Mouse (Mus musculus) adrenal gland, postnatal 25 days (tissue): ENCODE results near the gene Angptl2. TPM values are rescaled to one million over a fixed set of nuclear protein-coding genes. Genes with fewer than 3 reads are reported as not detected.

Experiments used
- DNase-seq: peaks from one replicate; pipeline ENCODE4 v3.0.0; 2021; ENCODE audit warnings: mixed read lengths
- total RNA-seq: library from RNA; stranded (reverse); gene quantifications from 2 replicates; pipeline ENCODE4 v1.2.3, GENCODE M21; 2021

Angptl2 gene
- total RNA-seq, 1 experiment from 2014 or later: 23.6 TPM

DNA sequence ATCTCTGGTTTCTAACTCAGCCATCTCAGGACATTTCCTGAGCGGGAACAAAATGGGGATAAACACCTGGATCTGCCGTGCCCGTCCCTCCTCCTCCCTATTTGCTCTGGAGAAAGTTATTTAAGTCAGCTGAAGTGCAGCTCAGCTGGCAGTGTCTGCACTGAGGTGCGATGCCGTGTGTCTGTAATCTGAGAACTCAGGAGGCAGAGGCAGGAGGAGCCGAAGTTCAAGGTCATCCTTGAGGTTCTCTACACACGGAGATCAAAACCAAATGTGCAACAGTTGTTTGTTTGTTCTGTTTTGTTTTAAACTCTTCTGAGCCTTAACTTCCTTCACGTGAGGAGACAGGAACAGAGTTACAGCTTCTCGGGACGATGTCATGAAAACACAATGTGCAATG, 14.8 kb downstream of the Angptl2 start:
- no peak for DNase-seq

GRCm38 (mm10) chr2:33231788-33232187, 15.9 kb downstream of the Angptl2 start:
- no peak for DNase-seq

DNA sequence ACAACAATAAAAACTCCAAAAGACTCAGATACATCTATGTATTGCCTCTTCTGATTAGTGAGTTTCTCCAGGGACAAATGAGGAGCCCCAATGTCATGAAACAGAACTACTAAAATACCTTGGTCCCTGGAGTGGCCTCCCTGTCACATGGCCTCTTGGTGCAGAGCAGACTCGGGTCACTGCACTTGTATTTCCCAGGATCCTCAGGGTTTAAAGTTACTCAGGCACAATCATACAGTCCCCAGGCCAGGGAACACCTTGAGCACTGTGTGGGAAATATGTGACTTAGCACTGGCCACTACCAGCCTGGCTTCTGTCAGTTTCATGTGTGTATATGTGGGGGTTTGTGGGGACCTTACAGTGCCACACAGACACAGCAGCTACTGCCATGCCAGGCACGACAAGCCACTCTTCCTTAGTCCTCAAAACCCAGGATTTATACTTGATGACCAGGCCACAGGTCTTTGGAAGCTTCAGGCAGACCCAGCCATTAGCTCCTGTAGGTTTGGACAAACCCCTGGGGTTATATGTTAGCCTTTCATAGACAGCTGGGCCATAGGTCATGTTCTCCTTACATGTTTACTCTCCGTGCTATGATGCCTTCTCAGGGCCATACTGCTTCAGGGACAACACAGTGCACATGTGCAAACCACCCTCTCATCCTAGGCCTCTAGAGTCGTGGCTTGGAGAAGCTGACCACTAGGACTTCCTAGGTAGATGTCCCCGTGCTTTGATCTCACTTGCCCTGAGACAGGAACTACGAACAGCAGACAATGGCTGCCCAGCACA, 17.1 kb downstream of the Angptl2 start:
- DNase-seq: no peak

- DNase-seq: no peak
Observed at GRCm38 (mm10) chr2:33233856-33234255, 18.0 kb downstream of the Angptl2 start.

DNA sequence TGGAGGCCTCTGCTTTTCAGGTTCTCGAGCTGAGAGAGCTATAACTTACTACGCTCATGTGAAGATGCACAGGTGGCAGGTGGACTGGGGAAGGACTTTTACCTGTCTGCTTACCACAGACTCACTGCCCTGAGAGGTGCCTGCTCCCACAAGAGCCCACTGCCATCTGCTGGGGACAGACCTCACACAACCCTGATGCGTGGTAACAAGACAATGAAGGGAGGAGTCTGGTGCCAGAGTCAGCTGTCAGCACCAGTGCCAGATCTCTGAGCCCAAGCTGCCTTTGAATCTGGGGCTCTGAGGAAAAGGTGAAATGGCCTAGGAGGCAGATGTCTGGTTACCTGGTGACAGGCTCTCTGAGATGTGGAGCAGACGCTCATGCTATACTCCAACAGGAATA, 19.0 kb downstream of the Angptl2 start:
- DNase-seq: no peak

GRCm38 (mm10) chr2:33237581-33237980, 21.7 kb downstream of the Angptl2 start:
- no peak for DNase-seq

DNA sequence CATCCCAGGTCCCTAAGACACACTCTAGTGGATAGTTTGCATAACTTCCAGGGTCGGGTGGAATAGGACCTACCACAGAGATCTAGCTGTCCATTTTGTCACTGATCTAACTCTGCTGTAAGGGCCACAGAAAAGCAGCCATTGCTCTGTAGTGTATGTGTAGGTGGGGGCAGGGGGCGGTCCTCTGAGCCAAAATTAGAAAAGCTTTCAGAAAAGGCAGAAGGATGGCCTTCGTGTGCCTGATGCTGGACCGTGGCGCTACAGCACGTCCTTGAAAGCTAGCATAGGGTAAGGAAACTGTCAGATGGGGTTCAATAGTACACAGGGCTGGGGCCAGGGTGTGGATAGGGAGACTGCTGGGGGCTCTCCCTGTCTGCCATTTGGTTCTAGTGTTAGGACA, 29.0 kb downstream of the Angptl2 start:
- DNase-seq: peak; percentile 23

DNA sequence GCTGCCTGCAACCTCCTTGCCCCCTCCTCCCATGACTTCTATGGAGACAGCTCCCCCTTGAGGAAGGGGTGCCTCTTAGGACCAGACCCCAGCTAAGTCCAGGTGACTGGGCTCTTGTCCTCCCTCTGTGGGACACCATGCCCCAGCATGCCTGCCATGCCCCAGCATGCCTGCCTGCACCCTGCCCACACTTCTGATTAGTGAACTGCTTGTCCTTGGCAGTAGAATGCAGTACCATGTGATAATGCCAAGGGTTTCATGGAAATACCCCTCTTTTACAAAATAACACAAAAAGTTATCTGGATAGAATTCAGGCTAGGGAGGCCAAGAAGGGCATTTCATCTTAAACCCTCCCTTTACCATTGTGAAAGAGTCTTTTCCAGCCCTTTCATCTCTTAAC, 29.5 kb downstream of the Angptl2 start:
- DNase-seq: peak; percentile 16

DNA sequence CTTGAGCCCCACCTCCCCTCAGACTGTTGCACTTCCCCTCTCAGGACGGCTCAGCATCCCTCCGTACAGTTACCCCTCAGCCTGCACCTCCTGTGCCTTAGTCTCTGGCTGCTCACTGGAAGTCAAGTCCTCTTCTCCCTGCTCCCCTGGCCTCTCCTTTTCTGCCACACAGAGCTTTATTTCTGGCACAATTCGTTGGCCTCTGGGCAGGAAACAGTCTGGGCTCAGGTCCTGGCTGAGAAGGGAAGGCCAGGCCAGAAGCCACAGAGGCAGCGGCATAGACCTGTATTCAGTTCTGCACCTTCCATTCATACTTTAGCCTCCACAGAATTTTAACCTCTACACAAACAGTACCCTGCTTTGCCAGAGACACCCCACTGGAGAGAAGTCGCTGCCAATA, 31.0 kb downstream of the Angptl2 start:
- DNase-seq: no peak

DNA sequence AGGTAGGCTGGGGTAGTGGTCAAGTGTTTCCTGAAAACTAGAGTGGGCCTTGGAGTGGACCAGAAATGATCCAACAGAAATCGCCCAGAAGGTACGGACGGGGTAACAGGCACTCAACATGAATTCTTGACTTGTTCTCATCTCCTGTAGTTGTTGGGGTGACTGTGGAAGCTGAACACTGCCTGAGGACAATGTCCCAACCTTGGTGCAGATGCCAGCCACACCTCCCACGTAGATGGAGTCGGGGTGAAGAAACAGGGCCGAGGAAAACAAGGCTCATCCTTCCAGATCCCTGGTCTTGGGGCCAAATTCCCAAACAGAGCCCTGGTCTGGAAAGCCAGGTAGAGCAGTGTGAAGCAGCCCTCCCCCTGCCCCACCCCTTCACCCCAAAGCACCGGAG, 32.7 kb downstream of the Angptl2 start:
- no peak for DNase-seq

DNA sequence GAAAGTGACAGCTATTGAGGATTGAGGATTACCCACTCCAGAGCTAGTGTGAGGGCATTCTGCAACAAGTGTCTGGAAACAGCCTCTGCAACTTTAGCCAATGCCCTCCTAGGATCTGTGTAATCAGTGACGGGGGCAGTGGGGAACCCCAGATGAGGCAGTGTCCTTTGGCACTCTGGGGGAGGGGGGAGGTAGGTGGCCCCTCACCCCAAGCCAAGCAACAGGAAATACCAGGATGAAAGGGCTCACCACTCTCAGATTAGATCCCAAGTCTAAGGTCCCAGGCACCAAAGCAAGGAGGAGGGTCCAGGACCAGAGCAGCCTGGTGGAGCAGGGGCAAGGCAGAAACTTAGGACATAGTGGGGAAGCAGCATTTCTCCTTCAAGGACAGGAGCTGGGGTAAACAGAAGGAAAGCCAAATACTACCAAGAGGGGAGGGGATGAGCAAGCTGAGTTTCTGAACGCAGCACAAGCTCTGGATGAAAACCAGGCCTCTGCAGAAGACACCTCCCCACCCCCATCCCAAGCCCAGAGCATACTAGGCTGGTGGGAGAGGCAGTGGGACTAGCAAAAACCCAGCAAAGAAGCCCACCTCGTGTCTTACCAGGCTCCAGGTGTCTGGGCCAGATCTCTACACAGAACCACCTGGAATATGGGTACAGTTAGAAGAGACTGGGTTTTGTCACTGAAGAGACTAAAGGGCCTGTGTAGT, 34.2 kb downstream of the Angptl2 start:
- no peak for DNase-seq

- no peak for DNase-seq
Observed at GRCm38 (mm10) chr2:33252751-33253150, 36.9 kb downstream of the Angptl2 start.

- DNase-seq: no peak
Observed at GRCm38 (mm10) chr2:33253572-33254190, 37.8 kb downstream of the Angptl2 start.

DNA sequence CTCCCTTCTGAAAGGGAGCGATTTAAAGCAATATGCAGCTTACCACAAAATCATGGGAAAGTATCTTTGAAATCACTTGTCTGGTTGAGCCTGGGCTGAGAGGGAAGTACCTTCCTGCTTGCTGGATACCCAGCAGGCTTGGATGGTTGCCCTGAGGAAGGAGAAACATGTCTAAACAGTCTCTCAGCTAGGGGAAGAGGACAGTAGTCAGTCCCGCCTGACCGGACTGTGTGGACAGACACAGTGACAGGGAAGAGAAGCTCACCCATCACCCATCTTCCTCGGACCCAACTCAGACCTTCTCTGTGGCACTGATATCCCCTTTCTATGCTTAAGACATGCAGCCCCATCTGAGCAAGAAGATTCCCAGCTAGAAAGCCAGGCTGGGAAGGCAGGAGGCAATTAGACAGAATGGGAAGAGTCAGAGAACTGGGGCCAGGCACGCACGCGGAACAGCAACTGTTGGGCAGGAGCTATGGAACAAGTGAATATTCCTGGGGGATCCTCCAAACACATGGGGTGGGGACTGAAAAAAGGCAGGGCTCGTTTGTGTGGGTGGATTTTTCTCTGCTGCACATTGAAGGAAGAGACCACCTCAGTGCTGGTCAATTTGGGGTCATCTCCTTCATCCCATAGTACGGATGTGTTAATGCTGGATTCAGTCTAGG, 38.6 kb downstream of the Angptl2 start:
- DNase-seq: no peak

- DNase-seq: no peak
Observed at GRCm38 (mm10) chr2:33256769-33257537, 41.1 kb downstream of the Angptl2 start.

- no peak for DNase-seq
Observed at GRCm38 (mm10) chr2:33260772-33261171, 44.9 kb downstream of the Angptl2 start.

DNA sequence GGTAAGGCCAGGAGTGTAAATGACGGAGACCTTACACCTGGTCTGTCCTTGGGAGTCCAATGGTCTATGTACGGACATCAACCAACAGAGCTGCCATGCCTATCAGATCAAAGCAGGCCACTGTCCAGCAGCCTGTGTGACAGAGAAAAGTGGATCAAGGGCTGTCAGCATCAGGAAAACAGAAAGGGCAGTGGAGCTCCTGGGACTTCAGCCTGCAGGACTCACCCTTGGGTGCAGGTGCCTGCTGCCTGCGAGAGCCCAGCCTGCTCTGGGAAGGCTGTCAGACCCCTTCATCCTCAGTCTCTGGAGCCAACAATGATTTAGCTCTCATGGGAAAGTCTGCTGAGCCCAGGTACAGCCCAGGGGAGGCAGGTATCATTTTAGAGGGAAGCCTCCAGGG, 45.6 kb downstream of the Angptl2 start:
- no peak for DNase-seq

- DNase-seq: no peak
Observed at GRCm38 (mm10) chr2:33265793-33266192, 49.9 kb downstream of the Angptl2 start.

GRCm38 (mm10) chr2:33267075-33267474, 51.2 kb downstream of the Angptl2 start:
- DNase-seq: no peak

- DNase-seq: peak; percentile 26
Observed at GRCm38 (mm10) chr2:33268384-33269131, 52.7 kb downstream of the Angptl2 start.

DNA sequence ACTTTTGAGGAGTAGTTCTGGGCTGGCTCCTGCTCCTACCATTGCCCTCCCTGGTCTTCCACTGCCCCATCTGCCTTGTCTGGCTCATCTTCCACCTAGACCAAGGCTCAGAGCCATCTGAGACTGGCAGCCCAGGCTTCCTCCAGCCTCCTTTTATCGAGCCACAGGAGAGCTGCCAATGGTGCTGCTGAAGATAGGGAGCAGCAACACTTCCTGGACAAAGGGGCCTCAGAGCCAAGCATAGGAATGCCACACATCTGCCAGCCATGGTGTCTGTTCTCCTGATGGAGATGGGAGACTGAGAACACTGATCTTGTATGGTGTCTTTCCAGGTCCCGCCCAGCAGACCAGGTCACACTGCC, 53.2 kb downstream of the Angptl2 start:
- DNase-seq: no peak
